Mouse (Mus musculus) lung, embryonic 15.5 days (tissue): ENCODE measurements around the gene Zfp595. TPM values are rescaled to one million over a fixed set of nuclear protein-coding genes. Genes with fewer than 3 reads are reported as not detected.
"Not testable (repeated sequence)": the region's sequence is repeated elsewhere in the genome, so short reads cannot be mapped to it uniquely, and the experiment has no call there.

ENCODE experiments used
- ATAC-seq: fragments of 200-750 bp; cut with Nextera tagmentation; 2 replicates; pipeline ENCODE4 v1.8.0; 2017; ENCODE audit warnings: moderate number of reproducible peaks, borderline replicate concordance; ENCODE audit not compliant: low FRiP score, low TSS enrichment; ENCODE audit errors: extremely low read depth
- H3K27ac ChIP-seq: fragments of 300-500 bp; sonication (generic); 2 replicates; pipeline ENCODE4 v1.5.1; 2015; ENCODE audit warnings: moderate library complexity, mild to moderate bottlenecking, inconsistent platforms
- H3K27me3 ChIP-seq: fragments of 300-500 bp; sonication (generic); 2 replicates; pipeline ENCODE4 v1.6.1; 2015; ENCODE audit warnings: inconsistent platforms
- H3K36me3 ChIP-seq: fragments of 300-500 bp; sonication (generic); 2 replicates; pipeline ENCODE4 v1.6.1; 2015; ENCODE audit warnings: inconsistent platforms
- H3K4me1 ChIP-seq: fragments of 300-500 bp; sonication (generic); 2 replicates; pipeline ENCODE4 v1.6.1; 2015; ENCODE audit warnings: inconsistent platforms
- H3K4me2 ChIP-seq: fragments of 300-500 bp; sonication (generic); 2 replicates; pipeline ENCODE4 v1.6.1; 2015; ENCODE audit warnings: inconsistent platforms, mild to moderate bottlenecking, moderate library complexity
- H3K4me3 ChIP-seq: fragments of 300-500 bp; sonication (generic); 2 replicates; pipeline ENCODE4 v1.5.1; 2015; ENCODE audit warnings: mild to moderate bottlenecking, inconsistent platforms
- H3K9ac ChIP-seq: fragments of 300-500 bp; sonication (generic); 2 replicates; pipeline ENCODE4 v1.6.1; 2015; ENCODE audit warnings: inconsistent platforms
- H3K9me3 ChIP-seq: fragments of 300-500 bp; sonication (generic); 2 replicates; pipeline ENCODE4 v1.6.1; 2016; ENCODE audit warnings: inconsistent platforms
- WGBS: fragments of 180-500 bp; shearing (Covaris S2); methylation state at CpG from one replicate; pipeline ENCODE4 v1.1.7; 2015; 5-methylcytosine and 5-hydroxymethylcytosine counted together
- polyA plus RNA-seq: library from polyadenylated mRNA; unstranded; fragments of >200 nt; fragmentation: Nextera tagmentation; extraction: Ambion mirVana; gene quantifications from 2 replicates; pipeline ENCODE4 v1.2.1, GENCODE M21; 2015

Zfp595 gene
- polyA plus RNA-seq: 2.7 and 2.8 TPM in 2 replicates

GRCm38 (mm10) chr13:67332019-67332724, at the start of gene Zfp595:
Gene Zfp595, minus strand, starts transcription at chr13:67332570.
- 11% methylated on average over 17 of the region's 17 CpGs for WGBS
- ATAC-seq: peak; percentile 95
- H3K4me1 ChIP-seq: peaks cover 8% of the 10 kb centered on the region
- H3K36me3 ChIP-seq: no peaks in the 10 kb centered on the region
- H3K27ac ChIP-seq: peak within 1 kb of the TSS; percentile 19; the same call in 1 of the 2 replicates
- peak within 1 kb of the TSS; percentile 49 for H3K4me3 ChIP-seq
- H3K9me3 ChIP-seq: no peaks in the 10 kb centered on the region
- peak within 1 kb of the TSS; percentile 68 for H3K4me2 ChIP-seq
- H3K27me3 ChIP-seq: no peaks in the 10 kb centered on the region
- H3K9ac ChIP-seq: peak within 1 kb of the TSS; percentile 44

GRCm38 (mm10) chr13:67376255-67376654, 43.9 kb upstream of the Zfp595 start:
- H3K4me3 ChIP-seq, H3K4me1 ChIP-seq, H3K9me3 ChIP-seq, H3K27me3 ChIP-seq, H3K27ac ChIP-seq, ATAC-seq, H3K36me3 ChIP-seq, H3K9ac ChIP-seq, H3K4me2 ChIP-seq: not testable (repeated sequence)
- 75% methylated on average over 3 of the region's 3 CpGs for WGBS

GRCm38 (mm10) chr13:67375050-67375911, 42.9 kb upstream of the Zfp595 start, which contains the start of the genes Gm28041 and Zfp456:
Gene Gm28041, minus strand, starts transcription at chr13:67375733.
Gene Zfp456, minus strand, starts transcription at chr13:67375810.
- 14% methylated on average over 14 of the region's 15 CpGs for WGBS
- peak; percentile 91; the same call in 1 of the 2 replicates for ATAC-seq

GRCm38 (mm10) chr13:67360131-67360744, 27.9 kb upstream of the Zfp595 start, which contains the start of the genes Gm28044 and Zfp953:
Gene Gm28044, minus strand, starts transcription at chr13:67360536.
Gene Zfp953, minus strand, starts transcription at chr13:67360605.
- under 1% methylated on average over 15 of the region's 15 CpGs for WGBS
- peak; percentile 94 for ATAC-seq
- Histone ChIP-seq H3K4me3 (peak within 1 kb of the TSS; percentile 68), H3K27ac (peak within 1 kb of the TSS; percentile 38), H3K9ac (peak within 1 kb of the TSS; percentile 69), H3K4me2 (peak within 1 kb of the TSS; percentile 70), H3K36me3 (no peaks in the 10 kb centered on the region), H3K27me3 (no peaks in the 10 kb centered on the region), H3K9me3 (no peaks in the 10 kb centered on the region), H3K4me1 (peaks cover 11% of the 10 kb centered on the region; the same call in 1 of the 2 replicates)

More at GRCm38 (mm10) chr13:67375050-67375911, 42.9 kb upstream of the Zfp595 start, which contains the start of the genes Gm28041 and Zfp456:
- Histone ChIP-seq H3K4me2 (peak within 1 kb of the TSS; percentile 60), H3K4me3 (peak within 1 kb of the TSS; percentile 54), H3K9ac (peak within 1 kb of the TSS; percentile 36)
- H3K36me3 ChIP-seq, H3K9me3 ChIP-seq, H3K4me1 ChIP-seq, H3K27ac ChIP-seq, H3K27me3 ChIP-seq: not testable (repeated sequence)

GRCm38 (mm10) chr13:67351854-67352253, 19.5 kb upstream of the Zfp595 start:
- Histone ChIP-seq H3K27ac (no peak overlapping the region), H3K4me2 (no peak overlapping the region)
- ATAC-seq: no peak

DNA sequence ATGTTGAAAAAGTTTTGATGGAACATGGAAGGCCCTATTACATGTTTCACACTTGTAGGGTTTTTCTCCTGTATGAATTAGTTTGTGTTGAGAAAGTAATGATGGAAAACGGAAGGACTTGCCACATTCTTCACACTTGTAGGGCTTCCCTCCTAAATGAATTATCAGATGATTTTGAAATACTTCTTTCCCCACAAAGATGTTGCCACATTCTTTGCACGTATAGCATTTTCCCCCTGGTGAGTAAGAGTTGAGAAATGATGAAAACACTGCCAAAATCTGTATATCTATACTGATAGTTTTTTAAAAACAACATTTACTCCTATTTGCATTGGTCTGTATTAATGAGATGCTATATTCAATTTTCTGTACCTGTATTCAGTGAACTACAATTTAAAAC, 11.1 kb upstream of the Zfp595 start:
- WGBS: 88% methylated on average over 2 of the region's 2 CpGs
- Histone ChIP-seq H3K4me1 (no peaks in the 10 kb centered on the region), H3K4me2 (no peak overlapping the region), H3K36me3 (peaks cover 10% of the 10 kb centered on the region; the same call in 1 of the 2 replicates), H3K4me3 (no peak overlapping the region), H3K27me3 (no peaks in the 10 kb centered on the region), H3K27ac (no peak overlapping the region), H3K9me3 (no peaks in the 10 kb centered on the region), H3K9ac (no peak overlapping the region)
- ATAC-seq: no peak

More at GRCm38 (mm10) chr13:67351854-67352253, 19.5 kb upstream of the Zfp595 start:
- Histone ChIP-seq H3K4me1 (no peaks in the 10 kb centered on the region), H3K9ac (no peak overlapping the region), H3K36me3 (no peaks in the 10 kb centered on the region), H3K27me3 (no peaks in the 10 kb centered on the region), H3K9me3 (no peaks in the 10 kb centered on the region), H3K4me3 (no peak overlapping the region)

DNA sequence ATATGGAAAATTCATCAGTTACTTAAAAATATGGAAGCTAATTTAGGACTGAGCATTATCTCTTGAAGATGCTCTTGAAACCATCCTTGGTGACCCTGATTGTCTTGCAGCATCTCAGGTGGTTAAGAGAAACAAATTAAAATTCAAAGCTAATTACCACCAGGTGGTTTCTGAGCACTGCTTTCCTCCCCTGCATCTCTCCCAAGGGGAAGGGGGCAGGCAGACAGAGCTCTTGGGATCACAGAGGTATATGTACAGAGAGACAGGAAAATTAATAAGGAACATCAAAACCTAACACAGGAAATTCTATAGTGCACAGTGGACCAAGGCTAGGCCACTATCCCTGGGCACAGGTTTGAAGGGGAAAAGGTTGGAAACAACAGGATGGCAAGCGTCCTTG, 507 bp upstream of the Zfp595 start:
- peak; percentile 11; the same call in 1 of the 2 replicates for ATAC-seq
- Histone ChIP-seq H3K9ac (peak overlapping the region; percentile 41), H3K4me3 (peak overlapping the region; percentile 49), H3K27ac (no peak overlapping the region), H3K9me3 (no peaks in the 10 kb centered on the region), H3K27me3 (no peaks in the 10 kb centered on the region), H3K4me2 (peak overlapping the region; percentile 68), H3K4me1 (peaks cover 8% of the 10 kb centered on the region), H3K36me3 (no peaks in the 10 kb centered on the region)
- WGBS: 56% methylated on average over 1 of the region's 1 CpGs

- Histone ChIP-seq H3K27me3 (no peaks in the 10 kb centered on the region), H3K4me3 (peak overlapping the region; percentile 74), H3K9ac (no peak overlapping the region), H3K9me3 (no peaks in the 10 kb centered on the region), H3K4me1 (peaks cover 6% of the 10 kb centered on the region), H3K27ac (no peak overlapping the region; the same call in 1 of the 2 replicates), H3K36me3 (no peaks in the 10 kb centered on the region), H3K4me2 (peak overlapping the region; percentile 84)
- WGBS: 22% methylated on average over 5 of the region's 5 CpGs
- peak; percentile 49; the same call in 1 of the 2 replicates for ATAC-seq
These were observed 25.7 kb downstream of the Zfp595 start for GRCm38 (mm10) chr13:67306718-67307117.

GRCm38 (mm10) chr13:67305822-67306672, 26.3 kb downstream of the Zfp595 start, which contains the start of gene Zfp457:
Gene Zfp457, minus strand, starts transcription at chr13:67306485.
- peaks cover 6% of the 10 kb centered on the region for H3K4me1 ChIP-seq
- peak within 1 kb of the TSS; percentile 74 for H3K4me3 ChIP-seq
- H3K9me3 ChIP-seq: no peaks in the 10 kb centered on the region
- H3K27me3 ChIP-seq: no peaks in the 10 kb centered on the region
- 6% methylated on average over 16 of the region's 16 CpGs for WGBS
- H3K27ac ChIP-seq: no peak within 1 kb of the TSS; the same call in 1 of the 2 replicates
- H3K4me2 ChIP-seq: peak within 1 kb of the TSS; percentile 84
- peak; percentile 99 for ATAC-seq
- no peaks in the 10 kb centered on the region for H3K36me3 ChIP-seq
- H3K9ac ChIP-seq: peak within 1 kb of the TSS; percentile 67

GRCm38 (mm10) chr13:67278314-67278713, 54.1 kb downstream of the Zfp595 start, which contains the start of gene Zfp458:
Gene Zfp458, minus strand, starts transcription at chr13:67278466.
- H3K4me1 ChIP-seq: no peaks in the 10 kb centered on the region
- no peak within 1 kb of the TSS for H3K4me2 ChIP-seq
- no peak within 1 kb of the TSS for H3K27ac ChIP-seq
- peak; percentile 55; the same call in 1 of the 2 replicates for ATAC-seq
- H3K9me3 ChIP-seq: no peaks in the 10 kb centered on the region
- no peaks in the 10 kb centered on the region for H3K36me3 ChIP-seq
- WGBS: 43% methylated on average over 7 of the region's 7 CpGs
- no peak within 1 kb of the TSS for H3K4me3 ChIP-seq
- no peaks in the 10 kb centered on the region for H3K27me3 ChIP-seq
- H3K9ac ChIP-seq: no peak within 1 kb of the TSS
